Mouse (Mus musculus): ENCODE results near the gene Rhag. TPM values are rescaled to one million over a fixed set of nuclear protein-coding genes. Genes with fewer than 3 reads are reported as not detected.

The Rhag gene
- 1.7 TPM in 2 replicates for polyA plus RNA-seq (2012)

DNA sequence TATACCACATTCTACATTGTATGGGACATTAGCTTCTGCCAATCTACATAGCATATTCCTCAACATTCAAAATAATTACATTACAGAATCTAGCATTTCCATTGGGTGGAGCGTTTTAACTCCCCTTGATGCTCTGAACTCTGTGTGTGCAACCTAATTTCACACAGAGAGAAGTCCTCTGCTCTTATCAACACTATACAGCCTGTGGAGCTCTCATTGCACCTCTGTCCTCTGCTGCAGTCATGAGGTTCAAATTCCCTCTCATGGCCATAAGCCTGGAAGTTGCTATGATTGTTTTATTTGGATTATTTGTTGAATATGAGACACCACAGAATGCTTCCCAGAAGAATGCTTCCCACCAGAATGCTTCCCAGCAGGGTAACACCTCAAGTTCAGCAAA is at the start of gene Rhag:
Rhag (plus strand) TSS at position 193 of the 400 bp plus-strand sequence.

GRCm38 (mm10) chr17:40806953-40807572 is 3.9 kb upstream of the Rhag start, which contains the start of gene Crisp2:
Gene Crisp2, minus strand, starts transcription at chr17:40807003.

GRCm38 (mm10) chr17:40879924-40880691 is 69.2 kb downstream of the Rhag start, which contains the start of gene 9130008F23Rik:
Gene 9130008F23Rik, minus strand, starts transcription at chr17:40880559.

Other genes starting within 250 kb of the Rhag start
- not detected in 2 replicates for gene Esp6, start 249.6 kb upstream of the Rhag start, polyA plus RNA-seq (2012)
- gene Esp4, start 212.5 kb upstream of the Rhag start, polyA plus RNA-seq (2012), result not detected in 2 replicates
- not detected in 2 replicates for gene Esp3, start 179.1 kb upstream of the Rhag start, polyA plus RNA-seq (2012)
- gene Esp1, start 84.0 kb upstream of the Rhag start, polyA plus RNA-seq (2012), result not detected in 2 replicates
- gene Crisp2, start 4.1 kb upstream of the Rhag start, polyA plus RNA-seq (2012), result 0.06 TPM in 1 of 2 replicates, not detected in the other
- 7.3 and 9.7 TPM in 2 replicates for gene 9130008F23Rik, start 69.4 kb downstream of the Rhag start, polyA plus RNA-seq (2012)
- gene Glyatl3, start 103.2 kb downstream of the Rhag start, polyA plus RNA-seq (2012), result not detected in 2 replicates
- gene Mut, start 123.6 kb downstream of the Rhag start, polyA plus RNA-seq (2012), result 1.1 and 2.1 TPM in 2 replicates
- 1.4 and 1.6 TPM in 2 replicates for gene Cenpq, start 123.9 kb downstream of the Rhag start, polyA plus RNA-seq (2012)